17 mouse cellular contexts compared by ENCODE assay signal in the genomic region with DNA sequence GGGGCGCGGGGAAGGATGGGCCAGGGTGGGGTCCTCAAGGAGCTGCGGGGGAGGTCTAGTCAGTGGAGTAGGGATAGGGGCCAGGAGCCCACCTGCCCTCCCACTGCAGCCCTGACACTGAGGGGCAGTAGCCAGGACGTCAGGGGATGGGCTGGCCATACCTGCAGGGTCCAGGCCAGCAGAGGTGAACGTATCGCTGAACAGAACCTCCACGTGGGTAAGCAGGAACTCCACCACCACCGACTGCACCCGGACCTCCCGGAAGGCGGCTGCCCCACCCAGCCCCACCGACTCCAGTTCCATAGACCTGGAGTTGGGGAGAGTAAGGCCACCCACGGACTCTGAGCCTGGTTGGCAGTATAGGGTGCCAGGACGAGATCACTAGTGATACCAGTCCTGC. TPM values are rescaled to one million over a fixed set of nuclear protein-coding genes. Genes with fewer than 3 reads are reported as not detected.
DNase-seq lines count a peak whose midpoint lies in the region; ATAC-seq and TF ChIP-seq lines count a peak whose summit lies in the region.
"Had no signal": no experiment of that assay in that cellular context is flagged by ENCODE, and none has a peak within 500 bp of the region (broad histone marks: within the 10 kb centered on the region; RNA-seq: fewer than 3 reads in every experiment).

No protein-coding gene starts in this region.

- no peak for DNase-seq in kidney, postnatal 14 days
- DNase-seq in stomach, postnatal 0 days (ENCODE audit: low spot score), result no peak
- DNase-seq in hindbrain, postnatal 0 days (ENCODE audit: low spot score), result no peak
- no peak for DNase-seq in layer of hippocampus, adult 8-10 months (ENCODE audit: low spot score in 2 of 2)
- DNase-seq in cerebellum, postnatal 36 days, result no peak
- DNase-seq: cerebellum, adult 11-12 months; lung, postnatal 10 days; right cerebral cortex, adult 18-20 months; thymus, adult 18-20 months had no signal

- WGBS in kidney, embryonic 16.5 days, result 70% methylated on average over 14 of the region's 14 CpGs
- WGBS in stomach, embryonic 16.5 days, result 82% methylated on average over 14 of the region's 14 CpGs
- 78% methylated on average over 14 of the region's 14 CpGs for WGBS in stomach, postnatal 0 days
- WGBS in hindbrain, postnatal 0 days, result 79% methylated on average over 14 of the region's 14 CpGs

- no peak for TF ChIP-seq CTCF in stomach, postnatal 0 days (IDR thresholded peaks at IDR 0.05; ENCODE audit: low read depth)
- no peak for TF ChIP-seq CTCF in hindbrain, postnatal 0 days (IDR thresholded peaks at IDR 0.05; ENCODE audit: low read depth)

- no peak overlapping the region for H3K27ac ChIP-seq in kidney, embryonic 16.5 days (ENCODE audit: low read length)
- no peak overlapping the region for H3K27ac ChIP-seq in stomach, embryonic 16.5 days (ENCODE audit: low read length)
- no peak overlapping the region for H3K27ac ChIP-seq in stomach, postnatal 0 days (replicated peaks)
- H3K27ac ChIP-seq in hindbrain, postnatal 0 days, result no peak overlapping the region

- H3K4me3 ChIP-seq in kidney, embryonic 16.5 days (ENCODE audit: low read length), result no peak overlapping the region
- H3K4me3 ChIP-seq in stomach, embryonic 16.5 days (replicated peaks; ENCODE audit: low read length), result no peak overlapping the region
- no peak overlapping the region for H3K4me3 ChIP-seq in stomach, postnatal 0 days (ENCODE audit: low read depth, low read length)
- H3K4me3 ChIP-seq in hindbrain, postnatal 0 days (ENCODE audit: low read length), result no peak overlapping the region
- H3K4me3 ChIP-seq: erythroblast, embryonic 14.5 days had no signal

- H3K9me3 ChIP-seq in kidney, embryonic 16.5 days (ENCODE audit: low read length), result no peaks in the 10 kb centered on the region
- H3K9me3 ChIP-seq in stomach, embryonic 16.5 days (replicated peaks; ENCODE audit: control insufficient read depth, low read length), result no peaks in the 10 kb centered on the region
- H3K9me3 ChIP-seq in stomach, postnatal 0 days (ENCODE audit: control insufficient read depth, low read length), result no peaks in the 10 kb centered on the region
- no peaks in the 10 kb centered on the region for H3K9me3 ChIP-seq in hindbrain, postnatal 0 days (ENCODE audit: low read length)

- H3K27me3 ChIP-seq in kidney, embryonic 16.5 days (ENCODE audit: insufficient read depth, low read length), result no peaks in the 10 kb centered on the region
- no peaks in the 10 kb centered on the region for H3K27me3 ChIP-seq in stomach, embryonic 16.5 days (ENCODE audit: control insufficient read depth, insufficient read depth, low read length)
- H3K27me3 ChIP-seq in stomach, postnatal 0 days (ENCODE audit: control insufficient read depth, insufficient read depth, low read length), result no peaks in the 10 kb centered on the region
- H3K27me3 ChIP-seq in hindbrain, postnatal 0 days (ENCODE audit: insufficient read depth, low read length), result no peaks in the 10 kb centered on the region

- H3K36me3 ChIP-seq in kidney, embryonic 16.5 days (ENCODE audit: insufficient read depth, low read length), result peaks cover 58% of the 10 kb centered on the region
- peaks cover 11% of the 10 kb centered on the region; the same call in 1 of the 2 replicates for H3K36me3 ChIP-seq in stomach, embryonic 16.5 days (ENCODE audit: control insufficient read depth, insufficient read depth, low read length)
- H3K36me3 ChIP-seq in stomach, postnatal 0 days (ENCODE audit: control insufficient read depth, insufficient read depth, low read length), result peaks cover 23% of the 10 kb centered on the region; the same call in 1 of the 2 replicates
- peaks cover 69% of the 10 kb centered on the region for H3K36me3 ChIP-seq in hindbrain, postnatal 0 days (ENCODE audit: insufficient read depth, low read length)

- H3K4me2 ChIP-seq in kidney, embryonic 16.5 days (replicated peaks; ENCODE audit: low read depth, low read length), result peak overlapping the region; percentile 38; the same call in 1 of the 2 replicates
- H3K4me2 ChIP-seq in stomach, embryonic 16.5 days (ENCODE audit: low read depth, low read length), result no peak overlapping the region
- H3K4me2 ChIP-seq in stomach, postnatal 0 days (replicated peaks; ENCODE audit: low read depth), result no peak overlapping the region
- no peak overlapping the region for H3K4me2 ChIP-seq in hindbrain, postnatal 0 days (ENCODE audit: low read depth, low read length)

- TF ChIP-seq EP300 in stomach, postnatal 0 days (optimal IDR thresholded peaks at IDR 0.05), result no peak

- H3K9ac ChIP-seq in kidney, embryonic 16.5 days (replicated peaks; ENCODE audit: low read length), result peak overlapping the region; percentile 60
- H3K9ac ChIP-seq in stomach, embryonic 16.5 days (ENCODE audit: low read length), result peak overlapping the region; percentile 63; the same call in 1 of the 2 replicates
- no peak overlapping the region for H3K9ac ChIP-seq in stomach, postnatal 0 days (ENCODE audit: low read length)
- 0 out of 2 replicates have a peak overlapping the region, but pooled peaks have one; percentile 9 for H3K9ac ChIP-seq in hindbrain, postnatal 0 days (replicated peaks; ENCODE audit: low read length)

- ATAC-seq in kidney, embryonic 16.5 days (ENCODE audit: low FRiP score, low TSS enrichment), result peak; percentile 29; the same call in 1 of the 2 replicates
- no peak for ATAC-seq in stomach, embryonic 16.5 days (ENCODE audit: insufficient read depth, low FRiP score)
- ATAC-seq in stomach, postnatal 0 days (ENCODE audit: low FRiP score, low TSS enrichment), result no peak
- no peak for ATAC-seq in hindbrain, postnatal 0 days
- ATAC-seq: inflammation-experienced regulatory T-cells, adult 6 months had no signal

- H3K4me1 ChIP-seq in kidney, embryonic 16.5 days (ENCODE audit: insufficient read depth, low read length), result peaks cover 30% of the 10 kb centered on the region
- H3K4me1 ChIP-seq in stomach, embryonic 16.5 days (ENCODE audit: control insufficient read depth, insufficient read depth, low read length), result peaks cover 10% of the 10 kb centered on the region
- no peaks in the 10 kb centered on the region for H3K4me1 ChIP-seq in stomach, postnatal 0 days (replicated peaks; ENCODE audit: control insufficient read depth, insufficient read depth)
- H3K4me1 ChIP-seq in hindbrain, postnatal 0 days (ENCODE audit: insufficient read depth, low read length), result 0 out of 2 replicates have a peak, but pooled peaks cover 5% of the 10 kb centered on the region

RNA-seq across cellular contexts. Expression of a gene that starts 7.9 kb away (rescaled TPM):
- 12.0 and 14.9 TPM in 2 replicates for polyA plus RNA-seq in kidney, embryonic 16.5 days (2015; fragmentation: Nextera tagmentation; extraction: Ambion mirVana)
- 5.6 and 5.7 TPM in 2 replicates for polyA plus RNA-seq in stomach, embryonic 16.5 days (2015; fragmentation: Nextera tagmentation; extraction: Ambion mirVana)
- polyA plus RNA-seq in stomach, postnatal 0 days (2015; fragmentation: Nextera tagmentation; extraction: Ambion mirVana), result 1.5 and 1.6 TPM in 2 replicates
- total RNA-seq in hindbrain, postnatal 0 days (2014; rRNA removed), result 55.7 and 59.7 TPM in 2 replicates
- 64.8 and 73.1 TPM in 2 replicates for polyA plus RNA-seq in hindbrain, postnatal 0 days (2015; fragmentation: Nextera tagmentation; extraction: Ambion mirVana)
- total RNA-seq in layer of hippocampus, adult 8-10 months (2022), result 100 to 1,000 TPM in 3 of 4 experiments, 10 to 100 TPM in 1; 99.8 to 118 (median 110) TPM

RNA-seq across cellular contexts. Expression of a gene that starts 25.0 kb away (rescaled TPM):
- 18.0 and 20.6 TPM in 2 replicates for polyA plus RNA-seq in kidney, embryonic 16.5 days (2015; fragmentation: Nextera tagmentation; extraction: Ambion mirVana)
- polyA plus RNA-seq in stomach, embryonic 16.5 days (2015; fragmentation: Nextera tagmentation; extraction: Ambion mirVana), result 69.8 and 72.4 TPM in 2 replicates
- 66.4 and 75.7 TPM in 2 replicates for polyA plus RNA-seq in stomach, postnatal 0 days (2015; fragmentation: Nextera tagmentation; extraction: Ambion mirVana)
- 5.6 and 6.4 TPM in 2 replicates for total RNA-seq in hindbrain, postnatal 0 days (2014; rRNA removed)
- polyA plus RNA-seq in hindbrain, postnatal 0 days (2015; fragmentation: Nextera tagmentation; extraction: Ambion mirVana), result 15.8 and 16.3 TPM in 2 replicates
- 10 to 100 TPM in 1 of 4 experiments, 1 to 10 TPM in 3; 3.2 to 10.3 (median 6.5) TPM for total RNA-seq in layer of hippocampus, adult 8-10 months (2022)

RNA-seq across cellular contexts. Expression of a gene that starts 25.1 kb away (rescaled TPM):
- polyA plus RNA-seq in kidney, embryonic 16.5 days (2015; fragmentation: Nextera tagmentation; extraction: Ambion mirVana), result 12.0 and 16.6 TPM in 2 replicates
- 10.3 and 12.6 TPM in 2 replicates for polyA plus RNA-seq in stomach, embryonic 16.5 days (2015; fragmentation: Nextera tagmentation; extraction: Ambion mirVana)
- polyA plus RNA-seq in stomach, postnatal 0 days (2015; fragmentation: Nextera tagmentation; extraction: Ambion mirVana), result 2.2 and 2.3 TPM in 2 replicates
- 13.1 and 14.0 TPM in 2 replicates for total RNA-seq in hindbrain, postnatal 0 days (2014; rRNA removed)
- 3.0 and 3.1 TPM in 2 replicates for polyA plus RNA-seq in hindbrain, postnatal 0 days (2015; fragmentation: Nextera tagmentation; extraction: Ambion mirVana)
- total RNA-seq in layer of hippocampus, adult 8-10 months (2022), result 1 to 10 TPM; 4.4 to 8.9 (median 6.1) TPM

RNA-seq across cellular contexts. Expression of a gene that starts 32.7 kb away (rescaled TPM):
- polyA plus RNA-seq in kidney, embryonic 16.5 days (2015; fragmentation: Nextera tagmentation; extraction: Ambion mirVana), result 47.0 and 48.1 TPM in 2 replicates
- polyA plus RNA-seq in stomach, embryonic 16.5 days (2015; fragmentation: Nextera tagmentation; extraction: Ambion mirVana), result 53.8 and 58.5 TPM in 2 replicates
- polyA plus RNA-seq in stomach, postnatal 0 days (2015; fragmentation: Nextera tagmentation; extraction: Ambion mirVana), result 30.2 and 30.9 TPM in 2 replicates
- total RNA-seq in hindbrain, postnatal 0 days (2014; rRNA removed), result 14.3 and 21.0 TPM in 2 replicates
- 45.0 and 48.0 TPM in 2 replicates for polyA plus RNA-seq in hindbrain, postnatal 0 days (2015; fragmentation: Nextera tagmentation; extraction: Ambion mirVana)
- 10 to 100 TPM; 41.3 to 54.0 (median 46.9) TPM for total RNA-seq in layer of hippocampus, adult 8-10 months (2022)

RNA-seq across cellular contexts. Expression of a gene that starts 33.6 kb away (rescaled TPM):
- polyA plus RNA-seq in kidney, embryonic 16.5 days (2015; fragmentation: Nextera tagmentation; extraction: Ambion mirVana), result 21.1 and 27.6 TPM in 2 replicates
- polyA plus RNA-seq in stomach, embryonic 16.5 days (2015; fragmentation: Nextera tagmentation; extraction: Ambion mirVana), result 3.6 and 4.0 TPM in 2 replicates
- 0.42 and 0.68 TPM in 2 replicates for polyA plus RNA-seq in stomach, postnatal 0 days (2015; fragmentation: Nextera tagmentation; extraction: Ambion mirVana)
- not detected in 2 replicates for total RNA-seq in hindbrain, postnatal 0 days (2014; rRNA removed)
- 0.24 TPM in 1 of 2 replicates, not detected in the other for polyA plus RNA-seq in hindbrain, postnatal 0 days (2015; fragmentation: Nextera tagmentation; extraction: Ambion mirVana)
- total RNA-seq in layer of hippocampus, adult 8-10 months (2022), result under 1 TPM in 1 of 4 experiments, not detected in 3; 0.56 TPM
- total RNA-seq: common myeloid progenitor, adult 5-6 weeks; left cerebral cortex, adult 18-20 months; monocyte, adult 5-6 weeks; neutrophil, adult 5-6 weeks had no signal
- polyA plus RNA-seq: inflammation-experienced regulatory T-cells, adult 6 months had no signal
